Mouse (Mus musculus) adrenal gland, postnatal 36 days (tissue): ENCODE measurements around the gene 1700034I23Rik. TPM values are rescaled to one million over a fixed set of nuclear protein-coding genes. Genes with fewer than 3 reads are reported as not detected.
A peak's percentile ranks its signal among the peaks of the same experiment; 100 is the strongest.
"Not testable (repeated sequence)": the region's sequence is repeated elsewhere in the genome, so short reads cannot be mapped to it uniquely, and the experiment has no call there.

Source experiments
- DNase-seq, 2 experiments: peaks; one replicate each; pipeline ENCODE4 v3.0.0; 2021; ENCODE audit warnings: mixed read lengths in 1 of 2
- long read RNA-seq, 2 experiments: library from polyadenylated mRNA; stranded (forward); transcript quantifications; one replicate each; pipeline ENCODE4 v2.0.0; 2021; ENCODE audit warnings: borderline sequencing depth in 2 of 2
- total RNA-seq, 2 experiments: library from RNA; stranded (reverse); gene quantifications; 2 replicates each; pipeline ENCODE4 v1.2.3; 2021

1700034I23Rik gene
- under 1 TPM in 1 of 2 experiments, not detected in 1; 0.13 TPM for total RNA-seq
- long read RNA-seq, experiment 1 = 0 reads
- long read RNA-seq, experiment 2 = 0 reads

GRCm38 (mm10) chr3:40902443-40902842, at the start of gene 1700034I23Rik:
TSS of gene 1700034I23Rik (minus strand) at chr3:40902543.
- DNase-seq = not testable (repeated sequence)

- DNase-seq = peak in 1 of 2 experiments; percentile 12
Observed at GRCm38 (mm10) chr3:40951365-40951764, 49.0 kb upstream of the 1700034I23Rik start.

DNA sequence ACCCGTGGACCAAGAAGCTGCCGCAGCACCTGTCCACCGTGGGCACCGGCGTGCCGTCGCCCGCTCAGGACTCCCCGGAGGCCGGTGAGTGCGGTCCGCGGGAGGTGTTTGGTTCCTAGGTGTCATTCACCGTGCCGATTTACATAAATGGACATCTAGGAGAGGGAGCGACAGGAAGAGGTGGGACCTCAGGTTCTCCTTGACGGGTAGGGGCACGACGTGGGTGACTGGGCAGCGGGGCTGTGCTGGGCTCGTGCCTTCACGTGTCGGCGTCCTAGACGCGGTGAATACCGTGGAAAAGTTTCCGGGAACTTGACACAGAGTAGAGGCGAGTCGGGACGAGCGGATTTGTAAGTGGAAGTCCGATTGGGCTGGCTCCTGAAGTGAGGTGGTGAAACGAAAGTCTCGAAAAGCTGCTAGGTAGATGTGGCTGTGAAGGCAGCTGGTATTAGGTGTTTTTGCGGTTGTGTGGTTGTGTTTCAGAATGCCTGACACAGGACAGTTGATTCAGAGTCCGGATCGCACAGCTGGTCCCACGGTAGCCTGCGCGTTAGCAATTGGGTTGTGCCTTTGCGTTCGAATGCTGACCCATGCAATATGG, 48.4 kb upstream of the 1700034I23Rik start:
- peak; percentile 69 to 72 for DNase-seq

GRCm38 (mm10) chr3:40949903-40950600, 47.7 kb upstream of the 1700034I23Rik start:
- peak; percentile 69 to 77 for DNase-seq

GRCm38 (mm10) chr3:40949170-40949902, 47.0 kb upstream of the 1700034I23Rik start, which contains the start of gene Larp1b:
TSS of gene Larp1b (plus strand) at chr3:40949828.
- DNase-seq = peak; percentile 100

DNA sequence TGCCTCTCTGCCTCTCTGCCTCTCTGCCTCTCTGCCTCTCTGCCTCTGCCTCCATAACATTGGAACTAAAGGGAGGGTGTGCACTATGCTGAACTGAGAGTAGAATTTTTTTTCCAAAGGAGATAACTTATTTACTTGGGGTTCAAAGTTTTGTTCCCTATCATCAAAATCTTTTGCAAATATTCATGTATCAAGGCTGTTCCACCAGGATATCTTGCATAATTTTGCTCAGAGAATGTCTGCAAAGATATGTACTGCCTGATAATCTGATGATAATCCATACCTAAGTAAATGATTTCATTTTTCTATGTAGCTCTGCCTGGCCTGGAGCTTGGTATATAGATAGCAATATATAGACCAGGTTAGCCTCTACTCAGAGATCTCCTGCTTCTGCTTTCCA, 36.7 kb upstream of the 1700034I23Rik start:
- DNase-seq = no peak

- no peak for DNase-seq
Observed at GRCm38 (mm10) chr3:40938592-40938991, 36.2 kb upstream of the 1700034I23Rik start.

GRCm38 (mm10) chr3:40938189-40938588, 35.8 kb upstream of the 1700034I23Rik start:
- DNase-seq = no peak

DNA sequence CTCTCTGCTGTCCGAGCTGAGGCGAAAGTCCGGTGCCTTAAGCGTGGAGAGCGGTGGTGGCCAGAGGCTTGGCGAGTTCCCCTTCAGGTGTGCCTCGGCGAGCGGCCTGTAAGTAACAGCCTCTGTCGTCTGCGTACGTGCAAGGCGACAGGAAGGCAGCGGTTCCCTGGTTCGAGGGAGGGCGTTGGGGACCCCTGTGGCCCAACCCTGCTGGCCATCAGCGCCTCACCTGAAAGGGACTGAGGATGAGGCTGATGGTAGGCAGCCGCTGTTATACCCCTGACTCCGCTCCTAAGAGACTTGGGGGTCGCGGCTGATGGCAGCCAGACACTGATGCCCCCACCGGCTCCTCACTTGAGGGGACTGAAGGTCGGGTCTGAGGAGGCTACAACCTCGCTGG, 8.0 kb downstream of the 1700034I23Rik start:
- peak in 1 of 2 experiments; percentile 5 for DNase-seq

- DNase-seq = peak; percentile 97 to 98
Observed at GRCm38 (mm10) chr3:40893816-40894258, 8.5 kb downstream of the 1700034I23Rik start.

DNA sequence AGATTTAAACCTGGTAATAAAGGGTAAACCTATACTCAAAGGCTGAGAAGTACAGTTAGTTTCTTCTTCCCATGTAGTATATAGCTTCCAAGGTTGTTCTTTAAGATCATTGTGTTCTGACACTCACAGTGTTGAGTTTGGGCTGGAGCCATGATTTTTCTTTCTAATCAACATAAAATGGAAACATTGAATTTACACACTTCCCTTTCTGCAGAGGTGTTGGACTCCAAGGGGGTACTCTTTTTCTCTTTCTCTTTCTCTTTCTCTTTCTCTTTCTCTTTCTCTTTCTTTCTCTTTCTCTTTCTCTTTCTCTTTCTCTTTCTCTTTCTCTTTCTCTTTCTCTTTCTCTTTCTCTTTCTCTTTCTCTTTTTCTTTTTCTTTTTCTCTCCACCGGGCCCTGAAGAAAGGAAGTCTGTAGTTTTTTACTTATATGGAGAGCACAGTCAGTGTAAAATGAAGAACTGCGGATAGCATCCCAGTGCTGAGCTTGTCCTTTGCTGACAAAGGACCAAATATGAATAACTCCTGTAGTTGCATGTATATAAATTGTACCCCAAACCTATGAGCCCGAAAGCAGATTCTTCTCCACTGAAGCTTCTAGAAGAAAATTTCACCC, 49.1 kb downstream of the 1700034I23Rik start:
- not testable (repeated sequence) for DNase-seq

Other genes starting within 250 kb of the 1700034I23Rik start
- gene Slc25a31, start 193.7 kb downstream of the 1700034I23Rik start, total RNA-seq = not detected
- 10 to 100 TPM; 56.4 to 79.6 TPM for gene Hspa4l, start 158.0 kb downstream of the 1700034I23Rik start, total RNA-seq
- gene Plk4, start 102.5 kb downstream of the 1700034I23Rik start, total RNA-seq = 1 to 10 TPM; 4.6 to 7.2 TPM
- gene Mfsd8, start 55.7 kb downstream of the 1700034I23Rik start, total RNA-seq = 10 to 100 TPM; 20.0 to 20.4 TPM
- gene Abhd18, start 55.6 kb downstream of the 1700034I23Rik start, total RNA-seq = 1 to 10 TPM; 4.9 to 5.2 TPM
- gene Larp1b, start 47.3 kb upstream of the 1700034I23Rik start, total RNA-seq = 10 to 100 TPM; 27.4 to 35.7 TPM
- gene Pgrmc2, start 180.5 kb upstream of the 1700034I23Rik start, total RNA-seq = 10 to 100 TPM; 59.1 to 59.3 TPM